Mouse (Mus musculus) bone marrow macrophage, adult 2 months (primary cell): ENCODE data around the gene Hils1.

Experiments used
- CTCF ChIP-seq: IDR thresholded peaks from 2 replicates; pipeline ENCODE4 v1.5.1; 2012; ENCODE audit warnings: low read depth, mild to moderate bottlenecking, low read length, moderate library complexity
- POLR2A ChIP-seq: IDR thresholded peaks from 2 replicates; pipeline ENCODE4 v1.6.1; 2012; ENCODE audit warnings: mild to moderate bottlenecking, low read depth, low read length, borderline replicate concordance

- TF ChIP-seq CTCF = no peak
- TF ChIP-seq POLR2A = no peak
Measured at GRCm38 (mm10) chr11:94938296-94938695, 29.1 kb upstream of the Hils1 start.
